Mouse (Mus musculus) thymus, adult 2 months (tissue): ENCODE measurements around the gene Zcchc9. TPM values are rescaled to one million over a fixed set of nuclear protein-coding genes. Genes with fewer than 3 reads are reported as not detected.

Experiments
- DNase-seq: peaks from one replicate; pipeline ENCODE4 v3.0.0; 2021
- H3K27ac ChIP-seq: fragments of 200-500 bp; 2 replicates; pipeline ENCODE4 v1.5.1; 2012; ENCODE audit warnings: low read length, control low read depth; ENCODE audit not compliant: control insufficient read depth, insufficient read depth
- H3K27me3 ChIP-seq: fragments of 200-500 bp; 2 replicates; pipeline ENCODE4 v1.6.1; 2012; ENCODE audit warnings: mild to moderate bottlenecking, low read length, moderate library complexity, mixed read lengths; ENCODE audit not compliant: control insufficient read depth, insufficient read depth
- H3K36me3 ChIP-seq: fragments of 200-500 bp; 2 replicates; pipeline ENCODE4 v1.6.1; 2012; ENCODE audit warnings: mild to moderate bottlenecking, low read length, moderate library complexity; ENCODE audit not compliant: control insufficient read depth, insufficient read depth
- H3K4me1 ChIP-seq: fragments of 200-500 bp; replicated peaks from 2 replicates; pipeline ENCODE4 v1.6.1; 2012; ENCODE audit warnings: low read length; ENCODE audit not compliant: control insufficient read depth, insufficient read depth
- H3K4me3 ChIP-seq: fragments of 200-500 bp; 2 replicates; pipeline ENCODE4 v1.5.1; 2012; ENCODE audit warnings: mild to moderate bottlenecking, low read length, control low read depth, moderate library complexity; ENCODE audit not compliant: control insufficient read depth, insufficient read depth
- CTCF ChIP-seq: fragments of 200-500 bp; IDR thresholded peaks from 2 replicates; pipeline ENCODE4 v1.5.1; 2012; ENCODE audit warnings: mild to moderate bottlenecking, control low read depth, low read length, moderate library complexity, borderline replicate concordance; ENCODE audit not compliant: control insufficient read depth, poor library complexity, insufficient read depth; ENCODE audit errors: extremely low read depth
- POLR2A ChIP-seq: fragments of 200-500 bp; IDR thresholded peaks from 2 replicates; pipeline ENCODE4 v1.6.1; 2012; ENCODE audit warnings: mild to moderate bottlenecking, low read length, control low read depth, moderate library complexity; ENCODE audit not compliant: control insufficient read depth, poor library complexity, insufficient read depth; ENCODE audit errors: extremely low read depth
- WGBS: fragments of 180-500 bp; shearing (Covaris S2); methylation state at CpG from one replicate; pipeline ENCODE4 v1.1.7; 2018; 5-methylcytosine and 5-hydroxymethylcytosine counted together
- polyA plus RNA-seq: library from polyadenylated mRNA; depleted of rRNA; stranded (reverse); fragments of >200 nt; gene quantifications from 2 replicates; pipeline ENCODE4 v1.2.3, GENCODE M21; 2012

Zcchc9 gene
- polyA plus RNA-seq, 1 experiment = 20.4 TPM

- Histone ChIP-seq H3K27ac (no peak overlapping the region), H3K36me3 (peaks cover 52% of the 10 kb centered on the region), H3K4me3 (no peak overlapping the region), H3K27me3 (no peaks in the 10 kb centered on the region), H3K4me1 (no peaks in the 10 kb centered on the region)
- DNase-seq = no peak
- 97% methylated on average over 6 of the region's 6 CpGs for whole genome bisulfite sequencing
- TF ChIP-seq CTCF = no peak
- TF ChIP-seq POLR2A = no peak
Observed at GRCm38 (mm10) chr13:91796003-91796402, 11.5 kb downstream of the Zcchc9 start.

GRCm38 (mm10) chr13:91795593-91795992, 11.9 kb downstream of the Zcchc9 start:
- H3K27me3 ChIP-seq = no peaks in the 10 kb centered on the region
- TF ChIP-seq CTCF (no peak), POLR2A (no peak)
- H3K4me1 ChIP-seq = no peaks in the 10 kb centered on the region
- WGBS = 95% methylated on average over 10 of the region's 10 CpGs
- no peak for DNase-seq
- no peak overlapping the region for H3K4me3 ChIP-seq
- no peak overlapping the region for H3K27ac ChIP-seq
- peaks cover 48% of the 10 kb centered on the region for H3K36me3 ChIP-seq

GRCm38 (mm10) chr13:91794926-91795436, 12.5 kb downstream of the Zcchc9 start:
- Histone ChIP-seq H3K4me3 (no peak overlapping the region), H3K36me3 (peaks cover 42% of the 10 kb centered on the region), H3K27ac (no peak overlapping the region), H3K4me1 (no peaks in the 10 kb centered on the region), H3K27me3 (no peaks in the 10 kb centered on the region)
- TF ChIP-seq CTCF (no peak), POLR2A (no peak)
- WGBS = 97% methylated on average over 13 of the region's 13 CpGs
- no peak for DNase-seq

- no peak overlapping the region for H3K4me3 ChIP-seq
- WGBS = 27% methylated on average over 1 of the region's 1 CpGs
- no peaks in the 10 kb centered on the region for H3K27me3 ChIP-seq
- no peak overlapping the region for H3K27ac ChIP-seq
- no peak for DNase-seq
- TF ChIP-seq POLR2A (no peak), CTCF (no peak)
- H3K36me3 ChIP-seq = peaks cover 13% of the 10 kb centered on the region
- no peaks in the 10 kb centered on the region for H3K4me1 ChIP-seq
Observed at GRCm38 (mm10) chr13:91792035-91792434, 15.5 kb downstream of the Zcchc9 start.

- H3K36me3 ChIP-seq = no peaks in the 10 kb centered on the region
- H3K4me1 ChIP-seq = no peaks in the 10 kb centered on the region; the same call in 1 of the 2 replicates
- DNase-seq = no peak
- TF ChIP-seq POLR2A = no peak
- TF ChIP-seq CTCF = no peak
- H3K27me3 ChIP-seq = no peaks in the 10 kb centered on the region
- no peak overlapping the region for H3K27ac ChIP-seq
- H3K4me3 ChIP-seq = no peak overlapping the region
Observed at GRCm38 (mm10) chr13:91779892-91780291, 27.6 kb downstream of the Zcchc9 start.

GRCm38 (mm10) chr13:91778092-91778491, 29.4 kb downstream of the Zcchc9 start:
- no peak for DNase-seq
- TF ChIP-seq POLR2A = no peak
- no peak for TF ChIP-seq CTCF
- H3K4me1 ChIP-seq = no peaks in the 10 kb centered on the region; the same call in 1 of the 2 replicates
- 97% methylated on average over 5 of the region's 5 CpGs for WGBS
- no peak overlapping the region for H3K27ac ChIP-seq
- H3K4me3 ChIP-seq = no peak overlapping the region
- H3K27me3 ChIP-seq = no peaks in the 10 kb centered on the region
- no peaks in the 10 kb centered on the region for H3K36me3 ChIP-seq

GRCm38 (mm10) chr13:91768683-91769651, 38.5 kb downstream of the Zcchc9 start:
- Histone ChIP-seq H3K27ac (no peak overlapping the region), H3K27me3 (no peaks in the 10 kb centered on the region), H3K4me3 (no peak overlapping the region), H3K36me3 (no peaks in the 10 kb centered on the region), H3K4me1 (0 out of 2 replicates have a peak, but pooled peaks cover 3% of the 10 kb centered on the region)
- DNase-seq = no peak
- TF ChIP-seq CTCF (no peak), POLR2A (no peak)
- 80% methylated on average over 9 of the region's 9 CpGs for WGBS
